Mouse (Mus musculus) layer of hippocampus, adult 11-12 months (tissue): ENCODE results near the gene Cnot1.

Experiments used
- DNase-seq: peaks from one replicate; pipeline ENCODE4 v3.0.0; 2022; ENCODE audit warnings: low spot score

The Cnot1 gene

DNA sequence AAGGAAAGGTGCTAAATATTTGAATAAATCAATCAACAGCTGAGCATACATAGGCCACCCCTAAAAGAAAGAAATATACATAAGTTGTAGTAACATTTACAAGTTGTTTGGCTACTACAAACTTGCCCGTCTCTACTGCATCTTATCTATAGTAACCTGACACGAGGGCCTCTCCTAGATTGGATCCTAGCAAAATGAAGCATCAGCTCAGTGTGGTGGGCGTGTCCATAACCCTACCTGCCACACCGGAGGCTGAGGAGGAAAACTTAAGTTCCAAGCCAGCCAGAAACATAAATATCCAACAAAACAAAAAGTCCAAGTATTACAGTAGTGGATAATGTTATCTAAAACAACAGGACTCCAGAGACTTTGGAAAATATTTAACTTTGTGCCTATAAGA lies 79.6 kb downstream of the Cnot1 start:
- DNase-seq = no peak

GRCm38 (mm10) chr8:95716546-95717335 lies 90.5 kb downstream of the Cnot1 start:
- DNase-seq = peak; percentile 33

GRCm38 (mm10) chr8:95715676-95716531 lies 91.4 kb downstream of the Cnot1 start, which contains the start of gene Setd6:
Gene Setd6 (plus strand): TSS chr8:95715881.
- DNase-seq = peak; percentile 78

DNA sequence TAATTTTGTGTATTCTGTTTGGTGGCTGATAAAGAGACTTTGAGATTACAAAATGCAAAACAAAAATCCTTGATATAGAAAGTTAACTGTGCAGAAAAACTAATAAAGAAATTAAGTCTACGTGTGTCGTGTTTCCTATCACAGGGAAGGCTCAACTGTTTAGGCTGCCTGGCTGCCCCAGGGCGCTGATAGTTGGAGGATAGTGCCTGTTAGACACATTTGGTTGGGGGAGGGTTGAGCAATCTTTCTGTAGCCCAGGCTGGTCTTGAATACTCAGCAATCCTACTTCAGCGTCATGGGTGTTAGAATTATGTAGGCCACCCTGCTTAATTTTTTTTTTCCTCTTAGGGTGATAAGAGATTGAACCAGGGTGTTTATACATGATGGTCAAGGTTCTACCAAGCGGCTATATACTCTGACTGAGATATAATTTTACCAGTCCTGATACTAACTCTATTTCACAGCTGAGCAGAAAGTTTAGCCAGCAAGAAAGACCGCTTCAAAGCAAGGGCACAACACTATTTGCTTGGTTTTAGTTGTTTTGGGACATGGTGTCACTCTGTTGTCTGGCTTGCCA lies 92.3 kb downstream of the Cnot1 start:
- no peak for DNase-seq

DNA sequence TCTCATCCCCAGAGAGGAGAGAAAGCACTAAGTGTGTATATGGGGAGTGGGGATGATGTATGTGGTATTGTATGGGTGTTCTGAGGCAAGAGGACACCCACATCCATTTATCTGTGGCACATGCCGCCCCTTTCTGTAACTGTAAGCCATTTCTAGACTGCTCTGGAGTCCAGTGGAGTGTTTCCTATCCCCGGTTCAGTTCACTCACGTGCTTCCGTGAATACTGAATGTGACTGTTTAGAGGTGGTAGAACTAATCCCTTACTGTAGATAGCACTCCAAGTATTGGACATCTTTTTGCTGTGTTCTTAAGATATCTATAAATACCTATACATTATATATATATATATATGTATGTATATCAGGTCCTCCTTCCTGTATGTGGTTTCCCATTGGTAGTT lies 92.9 kb downstream of the Cnot1 start:
- DNase-seq = peak; percentile 30

DNA sequence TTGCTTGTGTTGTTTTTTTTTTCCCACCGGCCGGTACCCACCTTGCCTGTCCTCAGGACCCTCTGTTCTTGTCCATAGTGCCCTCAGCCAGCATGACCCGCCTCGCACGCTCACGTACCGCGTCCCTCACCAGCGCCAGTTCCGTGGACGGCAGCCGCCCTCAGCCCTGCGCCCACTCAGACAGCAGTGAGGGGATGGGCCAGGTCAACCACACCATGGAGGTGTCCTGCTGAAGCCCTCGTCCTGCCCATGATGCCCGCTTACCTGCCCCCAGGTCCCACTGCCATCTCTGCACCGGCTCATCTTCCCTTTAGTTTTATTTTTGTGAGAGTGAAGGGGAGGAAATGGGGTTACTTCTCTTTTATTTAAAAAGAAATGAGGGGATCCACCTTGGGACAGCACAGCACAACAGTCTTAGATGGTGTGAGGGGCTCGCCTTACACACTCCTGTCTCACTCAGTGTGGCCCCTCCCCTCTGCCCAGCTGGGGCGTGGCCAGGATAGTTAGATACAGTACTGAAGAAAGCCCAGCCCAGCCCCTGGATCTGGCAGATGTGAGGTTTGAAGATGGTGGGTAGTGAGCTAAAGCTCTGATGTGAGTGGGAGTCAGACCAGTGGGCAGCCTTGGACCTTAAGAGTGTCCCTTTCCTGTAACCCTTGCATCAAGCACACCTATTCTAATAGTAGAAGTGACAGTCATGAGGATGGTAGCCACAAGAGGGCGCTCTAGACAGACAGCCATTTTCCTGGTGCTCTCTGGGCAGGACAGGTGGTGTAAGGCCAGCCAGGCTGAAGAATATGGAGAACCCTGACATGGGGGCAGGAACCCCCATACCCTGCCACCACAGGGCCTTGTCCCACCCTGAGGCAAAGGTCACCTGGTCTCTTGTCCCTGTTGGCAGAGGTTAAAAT lies 93.9 kb downstream of the Cnot1 start:
- DNase-seq = peak; percentile 82

DNA sequence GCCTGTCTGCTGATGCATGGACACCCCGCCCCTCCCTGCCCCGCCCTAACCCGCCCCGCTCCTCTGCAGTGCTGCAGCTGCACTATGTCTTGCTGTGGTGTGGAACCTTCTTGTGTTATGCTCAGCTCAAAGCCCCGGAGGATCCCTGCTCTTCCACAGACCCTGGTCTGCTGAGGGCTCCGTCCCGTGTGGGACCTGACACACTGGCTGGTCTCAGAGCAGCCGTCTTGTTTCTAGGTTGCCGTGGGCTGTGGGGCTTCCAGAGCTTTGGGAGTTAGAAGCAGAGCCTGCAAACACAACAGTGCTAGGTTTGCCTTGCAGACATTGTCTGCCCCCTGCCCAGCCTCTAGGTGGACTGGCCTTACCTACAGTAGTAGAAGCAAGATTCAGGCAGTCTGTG lies 94.9 kb downstream of the Cnot1 start:
- DNase-seq = no peak

- no peak for DNase-seq
Observed at GRCm38 (mm10) chr8:95711029-95711428, 96.2 kb downstream of the Cnot1 start.

DNA sequence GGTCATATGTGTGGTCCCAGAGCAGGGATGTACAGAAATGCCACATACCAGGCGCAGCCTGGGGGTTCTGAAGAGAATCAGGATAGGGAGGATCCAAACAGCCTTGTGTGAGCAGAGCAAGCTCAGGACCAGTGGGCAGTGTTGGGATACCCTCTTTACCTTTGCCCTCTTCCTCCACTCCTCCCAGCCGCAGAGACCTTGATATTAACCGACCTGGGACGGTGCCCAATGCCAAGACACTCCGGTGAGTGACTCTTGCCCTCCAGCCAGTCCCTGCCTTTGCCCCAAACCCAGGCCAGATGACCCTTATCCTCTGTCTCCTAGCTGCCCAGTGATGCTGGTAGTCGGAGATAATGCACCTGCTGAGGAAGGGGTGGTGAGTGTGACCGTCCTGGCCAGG lies 97.7 kb downstream of the Cnot1 start:
- no peak for DNase-seq

- DNase-seq = peak; percentile 9
Observed at GRCm38 (mm10) chr8:95704538-95704937, 102.7 kb downstream of the Cnot1 start.

- DNase-seq = peak; percentile 86
Observed at GRCm38 (mm10) chr8:95703461-95704260, 103.6 kb downstream of the Cnot1 start.

- DNase-seq = peak; percentile 92
Observed at GRCm38 (mm10) chr8:95702480-95703446, 104.5 kb downstream of the Cnot1 start.

DNA sequence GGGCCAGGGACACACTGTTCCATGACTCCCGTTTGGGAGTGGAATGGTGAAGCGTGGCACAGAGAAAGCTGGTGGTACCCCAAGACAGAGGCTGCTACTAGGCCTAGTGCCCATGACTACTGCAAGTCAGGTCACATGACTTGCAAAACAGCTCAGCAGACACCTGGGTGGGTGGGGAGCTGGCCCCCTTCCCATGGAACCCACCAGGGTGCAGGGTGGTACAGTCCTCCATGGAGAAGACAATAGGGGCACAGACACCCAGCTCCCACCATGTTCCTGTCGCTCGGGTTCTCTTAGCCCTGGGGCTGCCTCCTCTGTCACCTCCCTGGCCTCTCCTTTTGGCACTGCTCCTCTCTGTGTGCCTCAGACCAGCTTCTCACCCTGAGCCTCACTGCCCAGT lies 105.5 kb downstream of the Cnot1 start:
- no peak for DNase-seq

GRCm38 (mm10) chr8:95700282-95700681 lies 107.0 kb downstream of the Cnot1 start:
- DNase-seq = peak; percentile 87

DNA sequence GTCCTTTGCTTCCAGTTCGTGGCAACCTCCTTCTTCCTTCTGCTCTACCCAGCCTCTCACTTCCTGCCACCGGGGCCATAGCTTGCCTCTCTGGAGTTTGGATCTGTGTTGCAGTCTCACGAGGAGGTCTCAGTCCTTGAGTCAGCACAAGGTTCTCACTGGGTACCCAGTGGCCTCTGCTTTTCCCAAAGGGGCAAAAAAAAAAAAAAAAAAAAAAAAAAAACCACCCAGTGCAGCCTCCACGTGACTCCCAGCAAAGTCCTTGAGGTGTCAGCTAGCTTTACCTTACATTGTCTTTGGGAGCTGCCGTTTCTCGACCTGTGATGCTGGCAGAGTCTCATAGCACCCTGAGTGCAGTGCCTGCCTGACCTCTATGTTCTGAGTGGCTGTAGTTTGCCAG lies 109.1 kb downstream of the Cnot1 start:
- DNase-seq = no peak

DNA sequence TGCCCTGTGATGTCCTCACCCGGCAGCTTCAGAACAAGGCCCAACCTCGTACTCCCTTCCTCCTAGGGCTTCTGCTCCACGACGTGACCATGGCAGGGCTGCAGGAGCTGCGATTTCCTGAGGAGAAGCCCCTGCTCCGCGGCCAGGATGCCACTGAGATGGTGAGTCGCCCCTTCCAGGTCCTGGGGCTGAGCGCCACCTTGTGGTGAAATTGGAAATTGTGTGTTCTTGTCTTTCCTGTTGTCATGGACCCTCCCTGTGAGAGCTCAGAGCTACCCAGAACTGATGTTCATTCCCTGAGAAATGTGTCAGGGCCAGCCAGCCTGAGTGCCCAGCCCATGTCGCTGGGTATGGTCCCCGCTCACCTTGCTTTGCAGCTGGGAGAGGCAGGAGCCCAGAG lies 110.1 kb downstream of the Cnot1 start:
- peak; percentile 92 for DNase-seq

- DNase-seq = no peak
Observed at GRCm38 (mm10) chr8:95696661-95697060, 110.6 kb downstream of the Cnot1 start.

DNA sequence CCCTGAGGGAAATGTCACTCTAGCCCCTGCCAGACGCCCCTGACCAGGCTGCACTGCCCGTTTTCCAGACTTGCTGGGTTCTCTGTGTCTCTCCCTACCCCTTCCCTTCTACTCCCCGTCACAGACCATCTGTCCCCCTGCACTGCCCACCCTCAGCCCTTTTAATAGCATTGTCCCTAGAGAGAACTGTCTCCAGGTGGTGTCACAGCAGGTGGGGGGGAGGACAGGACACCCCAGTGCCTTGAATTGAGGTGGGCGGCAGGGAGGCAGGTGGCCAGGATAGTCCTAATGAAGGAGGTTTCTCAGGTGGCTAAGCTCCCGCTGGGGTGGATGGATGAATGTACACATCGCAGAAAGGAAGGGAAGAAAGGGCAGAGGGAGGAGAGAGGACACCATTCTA lies 112.6 kb downstream of the Cnot1 start:
- DNase-seq = peak; percentile 76

- DNase-seq = no peak
Observed at GRCm38 (mm10) chr8:95690929-95691541, 116.2 kb downstream of the Cnot1 start.
